Mouse (Mus musculus): ENCODE measurements around the gene Selenos. TPM values are rescaled to one million over a fixed set of nuclear protein-coding genes. Genes with fewer than 3 reads are reported as not detected.

The Selenos gene
- polyA plus RNA-seq, 1 experiment from 2014 or later = 155 TPM

GRCm38 (mm10) chr7:66137309-66137708 is 57.9 kb downstream of the Selenos start:
- Histone ChIP-seq H3K27me3 (replicated peaks; ENCODE audit: control insufficient read depth, insufficient read depth, low read length) (no peaks in the 10 kb centered on the region), H3K36me3 (ENCODE audit: control insufficient read depth, insufficient read depth) (no peaks in the 10 kb centered on the region), H3K4me3 (ENCODE audit: low read depth, low read length) (no peak overlapping the region), H3K9me3 (ENCODE audit: control insufficient read depth) (no peaks in the 10 kb centered on the region), H3K4me1 (replicated peaks; ENCODE audit: control insufficient read depth, insufficient read depth, low read length) (peaks cover 11% of the 10 kb centered on the region), H3K4me2 (replicated peaks; ENCODE audit: low read depth) (no peak overlapping the region), H3K9ac (ENCODE audit: low read depth, low read length) (no peak overlapping the region), H3K27ac (ENCODE audit: low read depth, low read length) (no peak overlapping the region)
- ATAC-seq = no peak
- 86% methylated on average over 4 of the region's 4 CpGs for WGBS
- no peak for TF ChIP-seq CTCF (IDR thresholded peaks at IDR 0.05; ENCODE audit: low read depth)

DNA sequence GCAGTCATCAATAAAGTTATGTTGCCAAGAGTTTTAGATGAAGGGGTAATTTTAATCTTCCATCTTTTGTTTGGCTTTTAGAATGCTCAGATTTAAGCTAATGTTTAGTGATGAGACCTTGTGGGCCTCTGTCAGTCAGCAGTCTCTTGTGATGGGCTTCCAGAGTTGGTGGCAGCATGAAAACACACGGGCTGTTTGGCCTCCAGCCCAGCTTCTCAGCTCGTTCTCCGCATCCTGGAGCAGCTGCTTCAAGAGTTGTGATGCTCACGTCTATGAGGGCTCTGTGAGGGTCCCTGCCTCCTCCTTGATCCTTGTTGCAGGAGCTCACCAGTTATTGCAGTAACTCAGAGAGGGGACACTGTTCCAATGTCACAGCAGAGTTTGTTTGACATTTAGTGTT is 58.9 kb downstream of the Selenos start:
- ATAC-seq = no peak
- Histone ChIP-seq H3K4me1 (replicated peaks; ENCODE audit: control insufficient read depth, insufficient read depth, low read length) (peaks cover 11% of the 10 kb centered on the region), H3K4me3 (ENCODE audit: low read depth, low read length) (no peak overlapping the region), H3K27ac (ENCODE audit: low read depth, low read length) (no peak overlapping the region), H3K9ac (ENCODE audit: low read depth, low read length) (no peak overlapping the region), H3K27me3 (replicated peaks; ENCODE audit: control insufficient read depth, insufficient read depth, low read length) (no peaks in the 10 kb centered on the region), H3K36me3 (ENCODE audit: control insufficient read depth, insufficient read depth) (no peaks in the 10 kb centered on the region), H3K9me3 (ENCODE audit: control insufficient read depth) (no peaks in the 10 kb centered on the region), H3K4me2 (replicated peaks; ENCODE audit: low read depth) (no peak overlapping the region)
- WGBS = 57% methylated on average over 4 of the region's 4 CpGs
- no peak for TF ChIP-seq CTCF (IDR thresholded peaks at IDR 0.05; ENCODE audit: low read depth)

GRCm38 (mm10) chr7:66138878-66139277 is 59.4 kb downstream of the Selenos start:
- H3K4me1 ChIP-seq (replicated peaks; ENCODE audit: control insufficient read depth, insufficient read depth, low read length) = peaks cover 11% of the 10 kb centered on the region
- H3K4me2 ChIP-seq (replicated peaks; ENCODE audit: low read depth) = no peak overlapping the region
- no peaks in the 10 kb centered on the region for H3K27me3 ChIP-seq (replicated peaks; ENCODE audit: control insufficient read depth, insufficient read depth, low read length)
- H3K36me3 ChIP-seq (ENCODE audit: control insufficient read depth, insufficient read depth) = no peaks in the 10 kb centered on the region
- no peaks in the 10 kb centered on the region for H3K9me3 ChIP-seq (ENCODE audit: control insufficient read depth)
- H3K9ac ChIP-seq (ENCODE audit: low read depth, low read length) = no peak overlapping the region
- ATAC-seq = no peak
- no peak overlapping the region for H3K27ac ChIP-seq (ENCODE audit: low read depth, low read length)
- TF ChIP-seq CTCF (IDR thresholded peaks at IDR 0.05; ENCODE audit: low read depth) = no peak
- H3K4me3 ChIP-seq (ENCODE audit: low read depth, low read length) = no peak overlapping the region
- WGBS = 90% methylated on average over 5 of the region's 5 CpGs

Other genes with a start within 250 kb of the Selenos start
- gene Pcsk6, start 217.9 kb upstream of the Selenos start, polyA plus RNA-seq (2015; fragmentation: Nextera tagmentation; extraction: Ambion mirVana) = 4.7 and 5.3 TPM in 2 replicates
- gene Gm45213, start 36.0 kb upstream of the Selenos start, polyA plus RNA-seq (2015; fragmentation: Nextera tagmentation; extraction: Ambion mirVana) = not detected in 2 replicates
- 63.5 and 66.1 TPM in 2 replicates for gene Snrpa1, start 20.6 kb upstream of the Selenos start, polyA plus RNA-seq (2015; fragmentation: Nextera tagmentation; extraction: Ambion mirVana)
- gene Chsy1, start 29.9 kb downstream of the Selenos start, polyA plus RNA-seq (2015; fragmentation: Nextera tagmentation; extraction: Ambion mirVana) = 4.4 and 4.6 TPM in 2 replicates

All from intestine, postnatal 0 days (tissue).